Mouse (Mus musculus): ENCODE measurements around the gene Gm10309. TPM values are rescaled to one million over a fixed set of nuclear protein-coding genes. Genes with fewer than 3 reads are reported as not detected.

Gm10309 gene
- total and polyA plus RNA-seq, 3 experiments: 0.08 TPM; not detected in 2

DNA sequence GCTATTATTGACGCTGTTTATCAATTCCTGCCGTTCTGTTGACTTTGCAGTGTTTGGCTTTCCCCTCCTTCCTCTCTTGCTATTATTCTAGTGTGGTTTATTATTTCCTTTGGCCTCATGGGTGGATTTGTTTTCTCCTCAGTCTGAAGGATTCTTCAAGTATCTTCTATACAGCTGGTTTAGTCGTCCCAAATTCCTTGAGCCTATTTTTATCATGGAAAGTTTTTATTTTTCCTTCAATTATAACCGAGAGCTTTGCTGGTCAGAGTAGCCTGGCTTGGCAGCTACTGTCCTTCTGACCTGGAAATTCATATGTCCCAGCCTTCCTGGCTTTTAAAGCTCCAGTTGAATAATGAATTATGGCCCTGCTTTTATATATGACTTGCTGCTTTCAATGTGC is 24.4 kb upstream of the Gm10309 start:
- no peak overlapping the region for H3K9ac ChIP-seq (ENCODE audit: low read depth, low read length)
- no peaks in the 10 kb centered on the region for H3K79me2 ChIP-seq (replicated peaks; ENCODE audit: control insufficient read depth, insufficient read depth, low read length)
- H3K4me3 ChIP-seq: no peak overlapping the region
- intact Hi-C loops (cut with DNase I): no loop called here
- TF ChIP-seq POLR2A (IDR thresholded peaks at IDR 0.05; ENCODE audit: insufficient read depth, low read depth, low read length) (no peak), EP300 (IDR thresholded peaks at IDR 0.05; ENCODE audit: insufficient read depth, low read depth, low read length) (no peak), CTCF (IDR thresholded peaks at IDR 0.05) (no peak)
- DNase-seq: no peak
- H3K36me3 ChIP-seq (ENCODE audit: control insufficient read depth, insufficient read depth, low read length): peaks cover 2% of the 10 kb centered on the region; the same call in 1 of the 2 replicates
- WGBS: 25% methylated on average over 4 of the region's 4 CpGs
- no peaks in the 10 kb centered on the region for H3K27me3 ChIP-seq (ENCODE audit: control insufficient read depth, insufficient read depth, low read length)
- H3K27ac ChIP-seq: peak overlapping the region; percentile 62
- H3K4me1 ChIP-seq (ENCODE audit: control insufficient read depth, insufficient read depth, low read length): peaks cover 16% of the 10 kb centered on the region

- Histone ChIP-seq H3K27ac (peak overlapping the region; percentile 59), H3K4me1 (ENCODE audit: control insufficient read depth, insufficient read depth, low read length) (peaks cover 16% of the 10 kb centered on the region), H3K4me3 (no peak overlapping the region), H3K27me3 (ENCODE audit: control insufficient read depth, insufficient read depth, low read length) (no peaks in the 10 kb centered on the region), H3K79me2 (replicated peaks; ENCODE audit: control insufficient read depth, insufficient read depth, low read length) (no peaks in the 10 kb centered on the region), H3K9ac (ENCODE audit: low read depth, low read length) (no peak overlapping the region), H3K36me3 (ENCODE audit: control insufficient read depth, insufficient read depth, low read length) (peaks cover 2% of the 10 kb centered on the region; the same call in 1 of the 2 replicates)
- no peak for DNase-seq
- 50% methylated on average over 10 of the region's 10 CpGs for WGBS
- no peak for TF ChIP-seq POLR2A (IDR thresholded peaks at IDR 0.05; ENCODE audit: insufficient read depth, low read depth, low read length)
- TF ChIP-seq CTCF (IDR thresholded peaks at IDR 0.05): no peak
- no peak for TF ChIP-seq EP300 (IDR thresholded peaks at IDR 0.05; ENCODE audit: insufficient read depth, low read depth, low read length)
- intact Hi-C loops (cut with DNase I): no loop called here
These were observed 24.0 kb upstream of the Gm10309 start for GRCm38 (mm10) chr17:86529003-86529402.

GRCm38 (mm10) chr17:86527298-86527697 is 22.3 kb upstream of the Gm10309 start:
- DNase-seq: no peak

GRCm38 (mm10) chr17:86526016-86526415 is 21.0 kb upstream of the Gm10309 start:
- H3K36me3 ChIP-seq (ENCODE audit: control insufficient read depth, insufficient read depth, low read length): no peaks in the 10 kb centered on the region; the same call in 1 of the 2 replicates
- H3K27me3 ChIP-seq (ENCODE audit: control insufficient read depth, insufficient read depth, low read length): no peaks in the 10 kb centered on the region
- no peak overlapping the region for H3K9ac ChIP-seq (ENCODE audit: low read depth, low read length)
- H3K27ac ChIP-seq: no peak overlapping the region
- H3K4me1 ChIP-seq (ENCODE audit: control insufficient read depth, insufficient read depth, low read length): peaks cover 13% of the 10 kb centered on the region
- TF ChIP-seq EP300 (IDR thresholded peaks at IDR 0.05; ENCODE audit: insufficient read depth, low read depth, low read length): no peak
- TF ChIP-seq POLR2A (IDR thresholded peaks at IDR 0.05; ENCODE audit: insufficient read depth, low read depth, low read length): no peak
- no peak for TF ChIP-seq CTCF (IDR thresholded peaks at IDR 0.05)
- intact Hi-C loops (cut with DNase I): no loop called here
- no peak for DNase-seq
- WGBS: 96% methylated on average over 7 of the region's 7 CpGs
- H3K4me3 ChIP-seq: no peak overlapping the region
- H3K79me2 ChIP-seq (replicated peaks; ENCODE audit: control insufficient read depth, insufficient read depth, low read length): no peaks in the 10 kb centered on the region

More at GRCm38 (mm10) chr17:86527298-86527697, 22.3 kb upstream of the Gm10309 start:
- Histone ChIP-seq H3K79me2 (replicated peaks; ENCODE audit: control insufficient read depth, insufficient read depth, low read length) (no peaks in the 10 kb centered on the region), H3K4me1 (ENCODE audit: control insufficient read depth, insufficient read depth, low read length) (peaks cover 15% of the 10 kb centered on the region), H3K27me3 (ENCODE audit: control insufficient read depth, insufficient read depth, low read length) (no peaks in the 10 kb centered on the region), H3K4me3 (no peak overlapping the region), H3K36me3 (ENCODE audit: control insufficient read depth, insufficient read depth, low read length) (peaks cover 2% of the 10 kb centered on the region; the same call in 1 of the 2 replicates), H3K27ac (no peak overlapping the region), H3K9ac (ENCODE audit: low read depth, low read length) (no peak overlapping the region)
- intact Hi-C loops (cut with DNase I): no loop called here
- TF ChIP-seq EP300 (IDR thresholded peaks at IDR 0.05; ENCODE audit: insufficient read depth, low read depth, low read length) (no peak), CTCF (IDR thresholded peaks at IDR 0.05) (no peak), POLR2A (IDR thresholded peaks at IDR 0.05; ENCODE audit: insufficient read depth, low read depth, low read length) (no peak)
- WGBS: 92% methylated on average over 5 of the region's 5 CpGs

- Histone ChIP-seq H3K4me1 (ENCODE audit: control insufficient read depth, insufficient read depth, low read length) (peaks cover 7% of the 10 kb centered on the region), H3K9ac (ENCODE audit: low read depth, low read length) (no peak overlapping the region), H3K27ac (no peak overlapping the region), H3K36me3 (ENCODE audit: control insufficient read depth, insufficient read depth, low read length) (no peaks in the 10 kb centered on the region; the same call in 1 of the 2 replicates), H3K4me3 (no peak overlapping the region), H3K79me2 (replicated peaks; ENCODE audit: control insufficient read depth, insufficient read depth, low read length) (no peaks in the 10 kb centered on the region), H3K27me3 (ENCODE audit: control insufficient read depth, insufficient read depth, low read length) (no peaks in the 10 kb centered on the region)
- TF ChIP-seq POLR2A (IDR thresholded peaks at IDR 0.05; ENCODE audit: insufficient read depth, low read depth, low read length): no peak
- TF ChIP-seq EP300 (IDR thresholded peaks at IDR 0.05; ENCODE audit: insufficient read depth, low read depth, low read length): no peak
- WGBS: 80% methylated on average over 2 of the region's 2 CpGs
- no peak for DNase-seq
- intact Hi-C loops (cut with DNase I): no loop called here
These were observed 20.0 kb upstream of the Gm10309 start for GRCm38 (mm10) chr17:86525075-86525474.

- intact Hi-C loops (cut with DNase I): no loop called here
- TF ChIP-seq EP300 (IDR thresholded peaks at IDR 0.05; ENCODE audit: insufficient read depth, low read depth, low read length): no peak
- TF ChIP-seq POLR2A (IDR thresholded peaks at IDR 0.05; ENCODE audit: insufficient read depth, low read depth, low read length): no peak
- TF ChIP-seq CTCF (IDR thresholded peaks at IDR 0.05): no peak
- no peaks in the 10 kb centered on the region for H3K27me3 ChIP-seq (ENCODE audit: control insufficient read depth, insufficient read depth, low read length)
- H3K4me3 ChIP-seq: no peak overlapping the region
- no peaks in the 10 kb centered on the region for H3K79me2 ChIP-seq (replicated peaks; ENCODE audit: control insufficient read depth, insufficient read depth, low read length)
- no peak overlapping the region for H3K27ac ChIP-seq
- no peak overlapping the region for H3K9ac ChIP-seq (ENCODE audit: low read depth, low read length)
- no peak for DNase-seq
- H3K36me3 ChIP-seq (ENCODE audit: control insufficient read depth, insufficient read depth, low read length): no peaks in the 10 kb centered on the region
- WGBS: 95% methylated on average over 10 of the region's 10 CpGs
- peaks cover 4% of the 10 kb centered on the region for H3K4me1 ChIP-seq (ENCODE audit: control insufficient read depth, insufficient read depth, low read length)
These were observed 18.8 kb upstream of the Gm10309 start for GRCm38 (mm10) chr17:86523843-86524242.
